Mouse (Mus musculus) hematopoietic stem cell, adult 5-6 weeks (primary cell): ENCODE data around the gene 1700069L16Rik. TPM values are rescaled to one million over a fixed set of nuclear protein-coding genes. Genes with fewer than 3 reads are reported as not detected.

Experiments used
- ATAC-seq, 2 experiments: fragments of 125-278 bp in 1 of 2; replicated peaks in 1 of 2; 2 replicates each; pipeline ENCODE4 v1.8.0; 2016 to 2017; ENCODE audit warnings: inconsistent platforms in 2 of 2, mild to moderate bottlenecking in 2 of 2, moderate number of reproducible peaks in 2 of 2, low read depth in 1 of 2, moderate TSS enrichment in 1 of 2; ENCODE audit not compliant: low FRiP score in 2 of 2, poor library complexity in 2 of 2, severe bottlenecking in 2 of 2, insufficient read depth in 1 of 2, low TSS enrichment in 1 of 2
- total RNA-seq: library from RNA; stranded (forward); fragments of 172-1452, 232-1000 nt; gene quantifications from 2 replicates; pipeline ENCODE4 v1.2.3, GENCODE M21; 2017

Gene 1700069L16Rik
- total RNA-seq, 1 experiment from 2014 or later, result not detected

DNA sequence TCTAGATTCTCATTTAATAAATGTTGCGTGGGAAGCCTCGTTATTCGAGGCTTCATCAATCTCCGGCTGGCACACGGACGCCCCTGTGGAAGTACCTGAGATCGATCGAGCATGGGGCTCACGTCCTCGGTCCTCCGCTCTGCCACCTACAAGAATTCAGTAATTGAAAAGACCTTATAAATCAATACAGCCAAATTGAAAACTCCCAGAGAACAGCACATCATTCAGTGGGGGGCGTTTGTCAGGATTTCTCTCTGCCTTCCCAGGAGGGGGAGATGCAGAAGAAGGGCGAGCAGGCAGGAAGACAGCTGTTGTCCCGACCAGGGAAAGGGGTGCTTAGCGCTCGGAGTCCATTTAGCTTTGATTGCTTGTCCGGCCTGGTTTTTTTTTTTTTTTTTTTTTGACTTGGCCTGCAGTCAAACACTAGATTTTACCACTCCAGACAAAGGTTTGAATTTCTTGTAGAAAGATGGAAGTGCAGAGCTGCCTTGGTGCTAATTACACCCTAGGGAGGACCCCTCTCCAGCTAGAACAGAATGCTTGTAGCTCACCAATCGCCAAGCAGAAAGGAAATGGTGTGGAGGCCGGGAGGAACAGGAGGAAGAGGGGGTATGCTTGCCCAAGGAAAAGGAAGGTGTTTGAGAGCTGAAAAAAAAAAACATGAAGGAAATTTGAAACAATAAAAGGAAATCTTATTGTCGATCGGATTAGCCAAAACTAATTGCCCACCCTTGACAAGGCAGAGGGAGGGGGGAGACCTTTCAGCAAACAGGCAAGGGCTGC, 20.6 kb downstream of the 1700069L16Rik start:
- ATAC-seq, result no peak

DNA sequence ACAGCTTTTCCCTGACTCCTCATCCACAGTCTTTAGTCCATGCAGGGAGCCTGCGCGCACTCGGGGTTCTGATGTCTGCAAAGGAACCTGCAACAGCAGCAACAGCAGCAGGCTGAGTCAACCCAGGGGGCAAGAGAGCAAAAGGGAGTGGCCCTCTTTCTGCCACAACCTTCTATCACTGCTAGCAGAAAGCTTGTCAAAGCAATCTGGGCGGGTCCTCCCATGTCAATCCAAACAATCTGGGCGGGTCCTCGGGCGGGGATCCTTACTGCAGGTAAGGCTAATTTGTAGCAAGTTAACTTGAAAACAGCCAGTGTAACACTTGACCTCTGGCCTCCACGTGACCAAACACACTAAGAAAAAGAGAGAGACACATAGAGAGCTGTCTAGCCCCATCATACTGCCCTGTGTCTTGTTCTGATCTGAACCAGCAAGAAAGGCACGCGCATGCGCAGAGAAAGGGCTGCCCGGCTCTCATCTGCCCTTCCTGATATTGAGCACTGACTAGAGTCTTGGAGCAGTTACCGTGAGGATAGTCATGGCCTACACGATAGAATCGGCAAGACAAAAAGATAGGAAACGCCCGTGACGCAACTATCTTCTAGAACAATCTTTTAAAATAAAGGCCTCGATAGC, 24.1 kb downstream of the 1700069L16Rik start:
- ATAC-seq, result no peak

DNA sequence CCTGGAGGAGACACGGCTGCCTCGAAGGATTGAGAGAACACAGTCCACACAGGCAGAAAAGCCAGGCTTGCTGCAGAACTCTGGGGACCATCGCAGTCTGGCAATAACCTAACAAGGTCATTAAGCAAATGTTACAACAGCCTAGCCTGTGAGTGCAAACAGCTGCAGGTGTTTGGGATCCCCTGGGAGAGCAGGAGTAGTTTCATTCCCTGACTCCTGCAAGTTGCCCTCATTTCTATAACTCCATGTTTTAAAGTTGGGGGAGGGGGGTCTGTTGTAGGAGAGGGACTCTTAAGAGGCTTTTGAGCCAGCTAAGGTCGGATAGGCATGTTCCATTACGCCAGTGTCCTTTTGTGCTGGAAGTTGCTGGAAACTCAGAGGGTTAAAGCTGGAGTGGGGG, 30.2 kb downstream of the 1700069L16Rik start:
- ATAC-seq, result no peak

DNA sequence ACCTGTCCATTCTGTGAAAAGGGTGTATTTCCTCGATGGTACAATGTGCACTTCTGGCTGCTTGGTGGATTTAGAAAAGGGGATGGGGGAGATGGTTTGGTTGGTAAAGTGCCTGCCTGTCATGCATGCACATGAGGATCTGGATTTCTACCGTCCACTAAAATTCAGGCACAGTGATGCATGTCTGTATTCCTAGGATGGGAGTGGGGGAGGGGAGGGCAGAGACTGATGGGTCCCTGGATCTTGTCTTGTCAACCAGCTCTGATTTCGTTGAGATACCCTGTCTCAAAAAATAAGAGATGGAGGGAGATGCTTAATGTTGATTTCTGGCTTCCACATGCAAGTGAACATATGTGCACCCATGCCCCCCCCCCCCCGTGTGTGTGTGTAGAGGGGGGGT, 30.6 kb downstream of the 1700069L16Rik start:
- ATAC-seq, result no peak

DNA sequence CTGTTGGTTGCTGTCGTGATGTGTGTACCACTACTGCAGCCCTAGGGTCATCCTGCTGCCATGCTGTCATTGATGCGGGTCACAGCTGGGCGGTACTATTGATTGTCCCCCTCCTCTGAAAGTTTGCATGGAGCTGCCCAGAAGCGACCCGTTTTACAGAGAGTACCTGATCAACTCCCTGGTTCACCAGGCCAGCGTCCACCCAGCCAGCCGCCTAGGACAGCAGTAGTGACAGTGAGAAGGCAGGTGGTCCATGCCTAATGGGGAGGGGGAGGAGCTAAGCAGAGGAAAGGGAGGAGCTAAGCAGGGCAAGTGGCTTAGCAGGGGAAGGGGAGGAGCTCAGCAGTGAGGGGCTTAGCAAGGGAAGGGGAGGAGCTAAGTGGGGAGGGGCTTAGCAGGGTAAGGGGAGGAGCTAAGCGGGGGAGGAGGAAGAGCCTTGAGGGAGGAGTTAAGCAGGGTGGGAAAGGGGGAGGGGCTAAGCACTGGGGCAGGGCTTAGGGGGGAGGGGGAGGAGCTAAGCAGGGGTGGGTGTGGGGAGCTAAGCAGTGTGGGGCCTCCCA, 31.3 kb downstream of the 1700069L16Rik start:
- no peak for ATAC-seq

DNA sequence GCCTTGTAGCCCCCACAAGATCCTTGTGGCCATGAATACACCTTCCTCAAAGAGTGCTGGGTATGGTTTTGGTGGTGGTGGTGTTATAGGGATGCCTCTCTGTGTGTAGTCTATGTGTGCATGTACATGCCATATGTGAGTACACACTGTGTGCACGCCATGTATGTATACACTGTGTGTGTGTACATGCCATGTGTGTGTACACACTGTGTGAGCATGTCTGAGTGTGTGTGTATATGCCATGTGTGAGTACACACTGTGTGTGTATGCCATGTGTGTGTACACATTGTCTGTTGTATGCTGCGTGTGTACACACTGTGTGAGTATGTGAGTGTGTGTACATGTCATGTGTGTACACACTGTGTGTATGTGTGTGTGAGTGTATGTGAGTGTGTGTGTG, 33.7 kb downstream of the 1700069L16Rik start:
- no peak for ATAC-seq

DNA sequence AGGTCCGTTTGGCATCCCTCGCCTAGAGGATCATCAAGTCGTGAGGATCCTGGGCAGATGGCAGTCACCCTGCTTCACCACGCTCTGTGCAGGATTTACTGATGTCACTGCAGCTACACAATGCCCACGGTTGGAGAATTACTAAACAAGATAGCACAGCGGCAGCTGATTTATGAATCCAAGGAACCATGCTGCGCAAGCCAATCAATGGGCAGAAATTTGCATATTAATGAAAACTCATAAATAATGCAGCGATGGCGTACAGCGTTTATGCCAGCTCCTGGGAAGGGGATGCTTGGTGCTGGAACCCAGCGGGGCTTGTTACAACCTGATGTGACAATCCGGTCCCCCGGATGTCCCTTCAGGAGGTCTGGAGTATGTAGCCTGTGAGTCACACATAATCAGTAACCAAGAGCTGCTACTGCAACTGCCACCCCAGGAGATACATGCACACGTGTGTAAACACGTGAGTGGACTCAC, 34.5 kb downstream of the 1700069L16Rik start:
- ATAC-seq, result no peak

DNA sequence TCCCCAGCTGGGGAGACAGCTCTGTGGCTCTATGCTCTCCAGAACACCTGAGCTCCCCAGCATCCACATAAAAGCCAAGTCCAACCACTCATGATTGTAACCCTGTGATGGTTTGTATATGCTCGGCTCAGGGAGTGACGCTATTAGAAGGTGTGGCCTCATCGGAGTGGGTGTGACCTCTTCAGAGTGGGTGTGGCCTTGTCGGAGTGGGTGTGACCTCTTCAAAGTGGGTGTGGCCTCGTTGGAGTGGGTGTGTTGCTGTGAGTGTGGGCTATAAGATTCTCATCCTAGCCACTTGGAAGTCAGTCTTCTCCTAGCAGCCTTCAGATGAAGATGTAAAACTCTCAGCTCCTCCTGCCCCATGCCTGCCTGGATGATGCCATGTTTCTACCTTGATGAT, 37.1 kb downstream of the 1700069L16Rik start:
- no peak for ATAC-seq

DNA sequence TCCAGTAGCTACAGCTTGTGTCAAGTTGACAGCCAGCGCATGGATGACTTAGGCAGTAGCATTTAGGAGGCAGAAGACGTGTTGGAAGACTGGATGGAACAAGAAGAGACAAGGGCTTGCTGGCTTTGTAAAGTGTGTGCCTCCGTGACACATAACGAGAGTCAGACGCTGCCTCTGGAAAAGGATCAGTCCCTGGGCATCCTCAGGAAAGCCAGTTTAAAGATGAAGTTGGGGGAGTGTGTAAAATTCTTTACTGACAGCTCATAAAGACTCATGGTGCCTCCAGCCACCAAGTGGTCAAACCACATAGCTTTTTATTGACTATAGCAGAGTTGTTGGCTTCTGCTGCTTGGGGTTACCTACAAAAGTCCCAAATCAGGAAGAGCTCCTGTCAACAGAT, 39.1 kb downstream of the 1700069L16Rik start:
- ATAC-seq, result no peak

DNA sequence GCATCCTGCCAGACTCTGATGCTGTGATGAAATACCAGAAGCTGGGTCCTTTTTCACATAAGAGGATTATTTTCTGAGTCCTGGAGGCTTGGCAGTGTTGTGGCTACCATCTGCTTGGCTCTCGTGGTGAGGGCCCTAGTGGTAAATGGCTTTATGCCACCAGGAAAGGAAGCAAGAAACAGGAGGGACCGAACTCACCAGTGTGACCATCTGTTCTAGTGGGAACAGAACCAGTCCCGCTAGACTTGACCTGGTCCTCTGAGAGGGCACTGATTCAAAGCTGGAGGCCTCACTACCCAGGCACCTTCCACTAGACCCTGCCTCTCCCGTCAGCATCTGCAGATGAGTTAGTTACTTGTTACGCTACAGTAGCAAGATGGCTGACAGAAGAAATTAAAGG, 41.3 kb downstream of the 1700069L16Rik start:
- no peak for ATAC-seq

DNA sequence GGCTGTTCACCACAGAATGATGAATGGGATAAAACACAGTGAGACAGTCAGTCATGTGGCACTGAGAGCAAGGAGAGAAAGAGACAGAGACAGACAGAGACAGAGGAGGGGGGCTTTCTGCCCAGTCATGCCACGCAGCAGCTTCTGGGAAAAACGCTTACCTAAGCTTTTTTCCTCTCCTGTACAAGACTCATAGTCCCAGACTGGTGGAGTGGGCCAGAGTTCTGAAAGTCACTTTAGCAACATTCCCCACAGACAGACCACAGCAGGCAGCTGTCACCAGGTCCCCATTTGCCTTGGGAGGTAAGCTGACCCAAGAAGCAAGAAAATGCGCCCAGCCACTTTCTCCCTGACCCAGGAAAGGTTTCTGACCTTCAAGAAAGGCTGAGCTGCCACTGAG, 42.1 kb downstream of the 1700069L16Rik start:
- ATAC-seq, result no peak

DNA sequence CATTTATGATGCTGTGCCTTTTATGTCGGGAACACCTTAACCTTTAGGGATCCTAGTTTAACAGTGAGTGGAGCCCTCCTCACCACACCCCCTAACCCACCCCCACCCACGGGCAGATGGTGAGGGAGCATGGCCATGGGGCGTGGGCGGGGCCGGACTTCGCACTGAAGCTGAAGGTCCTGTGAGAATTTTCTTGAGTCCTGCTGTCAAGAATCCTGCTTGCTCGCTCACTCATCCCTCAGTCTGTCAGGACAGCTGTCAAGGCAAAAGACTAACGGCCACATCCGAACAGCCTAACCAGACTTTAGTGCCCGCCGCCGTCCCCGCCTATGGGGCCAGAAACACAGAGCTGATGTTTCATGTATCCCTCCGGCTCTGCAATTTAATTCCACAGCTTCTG, 43.4 kb downstream of the 1700069L16Rik start:
- no peak for ATAC-seq

DNA sequence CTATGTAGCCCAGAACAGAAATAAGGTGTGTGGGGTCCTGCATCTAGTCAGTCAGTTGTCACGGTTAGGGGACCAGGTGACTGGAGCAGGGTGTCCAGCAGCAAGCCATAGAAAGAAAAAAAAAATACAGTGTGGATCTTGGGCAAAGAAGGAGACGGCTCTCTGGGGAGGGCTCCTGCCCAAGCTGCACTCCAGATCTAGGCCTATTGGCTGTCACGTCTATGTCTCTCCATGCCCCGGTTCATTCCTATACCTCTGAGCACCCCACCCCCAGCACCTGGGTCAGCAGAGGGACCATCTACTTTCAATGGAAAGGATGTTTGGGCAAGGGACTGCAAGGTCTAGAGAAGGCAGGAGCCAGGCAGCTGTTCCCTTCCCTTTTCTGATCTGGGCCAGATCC, 45.1 kb downstream of the 1700069L16Rik start:
- ATAC-seq, result no peak

DNA sequence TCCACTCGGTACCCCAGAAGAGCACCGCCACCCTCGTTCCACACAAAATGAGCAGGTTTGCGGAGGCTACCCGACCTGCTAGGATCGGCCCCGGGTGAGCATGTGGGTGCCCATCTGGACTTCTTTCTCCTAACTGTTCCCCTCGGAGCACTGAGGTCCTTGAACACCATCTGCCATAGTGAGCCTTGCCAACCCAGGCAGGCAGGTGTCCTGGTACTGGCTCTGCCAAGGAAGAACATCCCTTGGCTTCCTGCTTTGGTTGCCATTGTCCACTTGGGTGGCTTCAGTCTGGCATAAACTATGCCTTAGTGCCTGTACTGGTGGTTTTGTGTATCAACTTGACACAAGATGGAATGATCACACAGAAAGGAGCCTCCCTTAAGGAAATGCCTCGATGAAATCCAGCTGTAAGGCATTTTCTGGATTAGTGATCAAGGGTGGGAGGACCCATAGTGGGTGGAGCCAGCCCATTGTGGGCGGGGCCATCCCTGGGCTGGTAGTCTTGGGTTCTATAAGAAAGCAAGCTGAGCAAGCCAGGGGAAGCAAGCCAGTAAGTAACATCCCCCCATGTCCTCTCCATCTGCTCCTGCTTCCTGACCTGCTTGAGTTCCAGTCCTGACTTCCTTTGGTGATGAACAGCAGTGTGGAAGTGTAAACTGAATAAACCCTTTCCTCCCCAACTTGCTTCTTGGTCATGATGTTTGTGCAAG, 45.7 kb downstream of the 1700069L16Rik start:
- no peak for ATAC-seq

DNA sequence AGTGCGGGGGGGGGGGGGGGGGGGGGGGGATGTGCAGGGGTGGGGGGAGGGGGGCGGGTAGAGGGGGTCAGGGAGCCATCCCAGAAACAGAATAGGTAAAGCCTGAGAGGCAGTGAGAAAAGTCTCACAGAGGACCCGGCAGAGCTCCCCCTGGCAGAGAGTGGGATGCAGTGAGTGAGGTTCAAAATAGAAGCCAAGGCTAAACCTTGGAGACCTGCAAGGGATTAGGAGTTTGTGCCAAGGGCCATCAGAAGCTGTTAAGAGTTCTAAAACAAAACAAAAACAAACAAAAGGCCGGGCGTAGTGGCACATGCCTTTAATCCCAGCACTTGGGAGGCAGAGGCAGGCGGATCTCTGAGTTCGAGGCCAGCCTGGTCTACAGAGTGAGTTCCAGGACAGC, 47.0 kb downstream of the 1700069L16Rik start:
- no peak for ATAC-seq

DNA sequence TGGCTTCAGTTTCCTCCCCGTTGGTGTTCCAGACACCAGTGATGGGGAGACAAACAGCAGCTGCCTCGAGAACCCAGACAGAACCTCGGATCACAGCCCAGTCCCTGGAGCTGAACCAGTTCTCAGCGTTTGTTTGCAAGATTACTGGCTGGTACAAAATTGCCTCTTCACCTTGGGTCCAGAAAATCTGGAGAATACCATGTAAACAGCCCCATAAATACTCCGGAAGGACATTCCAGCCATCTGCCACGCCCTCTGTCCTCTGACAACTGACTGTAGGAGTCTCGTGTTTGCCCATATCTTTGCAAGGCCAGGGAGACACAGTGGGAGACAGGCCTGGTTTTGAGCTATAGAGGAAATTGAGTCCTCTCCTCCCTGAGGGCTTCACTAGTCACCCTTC, 49.7 kb downstream of the 1700069L16Rik start:
- no peak for ATAC-seq

DNA sequence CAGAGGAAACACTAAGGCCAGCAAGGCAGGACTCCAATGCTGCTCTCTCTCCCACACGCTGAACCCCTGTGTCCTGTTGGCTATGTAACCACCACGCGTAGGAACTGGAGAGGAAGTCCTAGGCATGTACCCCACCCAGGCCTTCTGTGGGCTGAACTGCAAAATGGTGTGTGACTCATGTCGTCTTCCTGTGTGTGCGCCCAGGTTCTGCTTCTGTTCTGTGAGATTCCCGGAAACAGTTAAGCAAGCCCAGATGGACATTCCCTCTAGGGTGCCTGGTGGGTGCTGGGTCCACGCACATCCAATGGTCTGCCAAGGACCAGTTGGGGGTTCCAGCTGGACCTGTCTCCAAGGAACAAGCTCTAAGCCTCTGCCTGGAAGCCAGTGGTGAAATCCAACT, 52.1 kb downstream of the 1700069L16Rik start:
- ATAC-seq, result peak; percentile 81 to 82

DNA sequence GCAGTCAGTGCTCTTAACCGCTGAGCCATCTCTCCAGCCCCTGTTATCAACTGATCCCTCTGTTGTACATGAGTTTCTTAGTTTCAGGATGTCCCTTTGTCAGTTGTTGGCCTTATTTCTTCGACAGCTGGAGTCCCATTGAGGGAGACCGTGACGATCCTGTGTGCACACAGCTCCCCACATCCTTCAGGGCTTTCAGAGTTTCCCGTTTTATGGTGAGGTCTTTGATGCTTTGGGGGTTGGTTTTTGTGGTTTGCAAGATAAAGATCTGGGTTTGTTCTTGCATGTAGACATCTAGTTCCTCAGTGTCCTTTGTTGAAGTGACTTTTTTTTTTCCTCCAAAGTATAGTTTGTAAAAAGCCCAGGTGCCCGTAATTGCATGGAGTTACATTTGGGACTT, 54.0 kb downstream of the 1700069L16Rik start:
- peak; percentile 82 to 89 for ATAC-seq
